Mouse (Mus musculus): Measurements from ENCODE around the gene Myg1. TPM values are rescaled to one million over a fixed set of nuclear protein-coding genes. Genes with fewer than 3 reads are reported as not detected.

The Myg1 gene
- total and polyA plus RNA-seq, 2 experiments from 2014 or later = 46.4 to 85.7 TPM

GRCm38 (mm10) chr15:102364678-102365077 is 33.2 kb downstream of the Myg1 start:
- no peak for TF ChIP-seq CTCF (IDR thresholded peaks at IDR 0.05; ENCODE audit: low read depth)
- ATAC-seq (no peak), DNase-seq (no peak)
- 97% methylated on average over 1 of the region's 1 CpGs for WGBS
- no peak overlapping the region for H3K9ac ChIP-seq
- H3K4me3 ChIP-seq (ENCODE audit: low read depth, low read length) = no peak overlapping the region
- H3K27me3 ChIP-seq (ENCODE audit: insufficient read depth, low read length) = peaks cover 13% of the 10 kb centered on the region; the same call in 1 of the 2 replicates
- no peaks in the 10 kb centered on the region for H3K4me1 ChIP-seq (ENCODE audit: insufficient read depth)
- no peaks in the 10 kb centered on the region for H3K36me3 ChIP-seq (ENCODE audit: insufficient read depth)
- no peak overlapping the region for H3K27ac ChIP-seq (ENCODE audit: low read depth, low read length)
- H3K9me3 ChIP-seq (ENCODE audit: low read length) = no peaks in the 10 kb centered on the region
- H3K4me2 ChIP-seq (ENCODE audit: low read depth) = no peak overlapping the region

GRCm38 (mm10) chr15:102366238-102366637 is 34.7 kb downstream of the Myg1 start:
- no peaks in the 10 kb centered on the region for H3K9me3 ChIP-seq (ENCODE audit: low read length)
- peak overlapping the region; percentile 42 for H3K4me2 ChIP-seq (ENCODE audit: low read depth)
- peak overlapping the region; percentile 19; the same call in 1 of the 2 replicates for H3K4me3 ChIP-seq (ENCODE audit: low read depth, low read length)
- DNase-seq (no peak), ATAC-seq (no peak)
- H3K4me1 ChIP-seq (ENCODE audit: insufficient read depth) = no peaks in the 10 kb centered on the region
- TF ChIP-seq CTCF (IDR thresholded peaks at IDR 0.05; ENCODE audit: low read depth) = no peak
- no peaks in the 10 kb centered on the region for H3K36me3 ChIP-seq (ENCODE audit: insufficient read depth)
- peaks cover 17% of the 10 kb centered on the region; the same call in 1 of the 2 replicates for H3K27me3 ChIP-seq (ENCODE audit: insufficient read depth, low read length)
- H3K27ac ChIP-seq (ENCODE audit: low read depth, low read length) = no peak overlapping the region
- H3K9ac ChIP-seq = no peak overlapping the region; the same call in 1 of the 2 replicates
- 6% methylated on average over 7 of the region's 7 CpGs for WGBS

GRCm38 (mm10) chr15:102366733-102367344 is 35.3 kb downstream of the Myg1 start, which contains the start of gene Sp7:
Gene Sp7, minus strand, starts transcription at chr15:102367182.
- WGBS = 7% methylated on average over 15 of the region's 15 CpGs
- H3K9me3 ChIP-seq (ENCODE audit: low read length) = no peaks in the 10 kb centered on the region
- H3K4me1 ChIP-seq (ENCODE audit: insufficient read depth) = no peaks in the 10 kb centered on the region
- peak; percentile 54 for ATAC-seq
- H3K4me2 ChIP-seq (ENCODE audit: low read depth) = peak within 1 kb of the TSS; percentile 42
- H3K27ac ChIP-seq (ENCODE audit: low read depth, low read length) = no peak within 1 kb of the TSS
- DNase-seq = peak; percentile 44
- no peak; the same call in 1 of the 2 replicates for TF ChIP-seq CTCF (IDR thresholded peaks at IDR 0.05; ENCODE audit: low read depth)
- H3K4me3 ChIP-seq (ENCODE audit: low read depth, low read length) = peak within 1 kb of the TSS; percentile 19
- no peaks in the 10 kb centered on the region for H3K36me3 ChIP-seq (ENCODE audit: insufficient read depth)
- H3K27me3 ChIP-seq (ENCODE audit: insufficient read depth, low read length) = peaks cover 17% of the 10 kb centered on the region; the same call in 1 of the 2 replicates
- H3K9ac ChIP-seq = peak within 1 kb of the TSS; percentile 25; the same call in 1 of the 2 replicates

- Histone ChIP-seq H3K4me1 (ENCODE audit: insufficient read depth) (no peaks in the 10 kb centered on the region), H3K27ac (ENCODE audit: low read depth, low read length) (no peak overlapping the region), H3K4me2 (ENCODE audit: low read depth) (no peak overlapping the region), H3K9ac (no peak overlapping the region), H3K36me3 (ENCODE audit: insufficient read depth) (no peaks in the 10 kb centered on the region), H3K27me3 (ENCODE audit: insufficient read depth, low read length) (peaks cover 17% of the 10 kb centered on the region; the same call in 1 of the 2 replicates), H3K9me3 (ENCODE audit: low read length) (no peaks in the 10 kb centered on the region), H3K4me3 (ENCODE audit: low read depth, low read length) (no peak overlapping the region)
- ATAC-seq (no peak), DNase-seq (no peak)
- no peak for TF ChIP-seq CTCF (IDR thresholded peaks at IDR 0.05; ENCODE audit: low read depth)
- 14% methylated on average over 13 of the region's 13 CpGs for WGBS
These were observed 38.5 kb downstream of the Myg1 start for GRCm38 (mm10) chr15:102369972-102370371.

- no peak for ATAC-seq
- DNase-seq = no peak
- H3K4me1 ChIP-seq (ENCODE audit: insufficient read depth) = no peaks in the 10 kb centered on the region
- H3K27me3 ChIP-seq (ENCODE audit: insufficient read depth, low read length) = peaks cover 11% of the 10 kb centered on the region; the same call in 1 of the 2 replicates
- H3K9me3 ChIP-seq (ENCODE audit: low read length) = no peaks in the 10 kb centered on the region
- no peak overlapping the region for H3K4me3 ChIP-seq (ENCODE audit: low read depth, low read length)
- H3K27ac ChIP-seq (ENCODE audit: low read depth, low read length) = no peak overlapping the region
- no peak for TF ChIP-seq CTCF (IDR thresholded peaks at IDR 0.05; ENCODE audit: low read depth)
- no peak overlapping the region for H3K9ac ChIP-seq
- WGBS = 12% methylated on average over 10 of the region's 10 CpGs
- no peak overlapping the region for H3K4me2 ChIP-seq (ENCODE audit: low read depth)
- no peaks in the 10 kb centered on the region for H3K36me3 ChIP-seq (ENCODE audit: insufficient read depth)
These were observed 39.2 kb downstream of the Myg1 start for GRCm38 (mm10) chr15:102370727-102371126.

- H3K4me2 ChIP-seq (ENCODE audit: low read depth) = peak overlapping the region; percentile 97
- H3K4me3 ChIP-seq (ENCODE audit: low read depth, low read length) = peak overlapping the region; percentile 49
- no peaks in the 10 kb centered on the region for H3K27me3 ChIP-seq (ENCODE audit: insufficient read depth, low read length)
- ATAC-seq = peak; percentile 61
- 0 out of 2 replicates have a peak overlapping the region, but pooled peaks have one; percentile 2 for H3K27ac ChIP-seq (ENCODE audit: low read depth, low read length)
- WGBS = 3% methylated on average over 42 of the region's 43 CpGs
- H3K9ac ChIP-seq = peak overlapping the region; percentile 52
- H3K9me3 ChIP-seq (ENCODE audit: low read length) = no peaks in the 10 kb centered on the region
- TF ChIP-seq CTCF (IDR thresholded peaks at IDR 0.05; ENCODE audit: low read depth) = no peak
- DNase-seq = peak; percentile 41
- no peaks in the 10 kb centered on the region for H3K4me1 ChIP-seq (ENCODE audit: insufficient read depth)
- H3K36me3 ChIP-seq (ENCODE audit: insufficient read depth) = no peaks in the 10 kb centered on the region
These were observed 45.1 kb downstream of the Myg1 start for GRCm38 (mm10) chr15:102376453-102377162.

- peak overlapping the region; percentile 52 for H3K9ac ChIP-seq
- H3K4me3 ChIP-seq (ENCODE audit: low read depth, low read length) = peak overlapping the region; percentile 49
- DNase-seq (peak; percentile 81), ATAC-seq (peak; percentile 65)
- H3K9me3 ChIP-seq (ENCODE audit: low read length) = no peaks in the 10 kb centered on the region
- TF ChIP-seq CTCF (IDR thresholded peaks at IDR 0.05; ENCODE audit: low read depth) = peak; percentile 86
- WGBS = 0% methylated on average over 7 of the region's 7 CpGs
- H3K4me1 ChIP-seq (ENCODE audit: insufficient read depth) = no peaks in the 10 kb centered on the region
- H3K4me2 ChIP-seq (ENCODE audit: low read depth) = peak overlapping the region; percentile 97
- no peaks in the 10 kb centered on the region for H3K27me3 ChIP-seq (ENCODE audit: insufficient read depth, low read length)
- no peaks in the 10 kb centered on the region for H3K36me3 ChIP-seq (ENCODE audit: insufficient read depth)
- H3K27ac ChIP-seq (ENCODE audit: low read depth, low read length) = 0 out of 2 replicates have a peak overlapping the region, but pooled peaks have one; percentile 2
These were observed 45.6 kb downstream of the Myg1 start for GRCm38 (mm10) chr15:102377163-102377543.

Data from forebrain, postnatal 0 days (tissue).